Mouse (Mus musculus) small intestine, adult 2 months (tissue): ENCODE measurements around the gene Vps54. TPM values are rescaled to one million over a fixed set of nuclear protein-coding genes. Genes with fewer than 3 reads are reported as not detected.

ENCODE experiments used
- H3K27ac ChIP-seq: fragments of 200-500 bp; 2 replicates; pipeline ENCODE4 v1.5.1; 2012; ENCODE audit warnings: low read depth, low read length, control low read depth, inconsistent platforms; ENCODE audit not compliant: insufficient read depth
- H3K27me3 ChIP-seq: fragments of 200-500 bp; 2 replicates; pipeline ENCODE4 v1.6.1; 2012; ENCODE audit warnings: mild to moderate bottlenecking, moderate library complexity, low read length, inconsistent platforms; ENCODE audit not compliant: control insufficient read depth, insufficient read depth
- H3K36me3 ChIP-seq: fragments of 200-500 bp; 2 replicates; pipeline ENCODE4 v1.6.1; 2012; ENCODE audit warnings: mild to moderate bottlenecking, low read length, control low read depth, inconsistent platforms; ENCODE audit not compliant: control insufficient read depth, insufficient read depth
- H3K4me1 ChIP-seq: fragments of 200-500 bp; 2 replicates; pipeline ENCODE4 v1.6.1; 2012; ENCODE audit warnings: low read length, inconsistent platforms, mixed read lengths; ENCODE audit not compliant: control insufficient read depth, insufficient read depth, insufficient read length
- H3K4me3 ChIP-seq: fragments of 200-500 bp; 2 replicates; pipeline ENCODE4 v1.5.1; 2012; ENCODE audit warnings: low read depth, mild to moderate bottlenecking, control low read depth, inconsistent platforms, low read length, moderate library complexity
- CTCF ChIP-seq: fragments of 200-500 bp; IDR thresholded peaks from 2 replicates; pipeline ENCODE4 v1.5.1; 2012; ENCODE audit warnings: low read depth, mild to moderate bottlenecking, control low read depth, inconsistent platforms, low read length, moderate library complexity, mixed read lengths; ENCODE audit not compliant: insufficient replicate concordance, insufficient read length; ENCODE audit errors: extremely low read depth
- POLR2A ChIP-seq: fragments of 200-500 bp; IDR thresholded peaks from 2 replicates; pipeline ENCODE4 v1.6.1; 2012; ENCODE audit warnings: low read depth, mild to moderate bottlenecking, control low read depth, inconsistent platforms, low read length, moderate library complexity
- WGBS: fragments of 180-500 bp; shearing (Covaris S2); methylation state at CpG from one replicate; pipeline ENCODE4 v1.1.7; 2018; 5-methylcytosine and 5-hydroxymethylcytosine counted together
- polyA plus RNA-seq: library from polyadenylated mRNA; depleted of rRNA; stranded (reverse); fragments of >200 nt; gene quantifications from 2 replicates; pipeline ENCODE4 v1.2.3, GENCODE M21; 2012

Gene Vps54
- polyA plus RNA-seq, 1 experiment, result 9.8 TPM

- Histone ChIP-seq H3K4me3 (no peak overlapping the region), H3K27me3 (no peaks in the 10 kb centered on the region), H3K36me3 (peaks cover 35% of the 10 kb centered on the region), H3K4me1 (no peaks in the 10 kb centered on the region), H3K27ac (no peak overlapping the region)
- 86% methylated on average over 3 of the region's 3 CpGs for WGBS
- no peak for TF ChIP-seq CTCF
- no peak for TF ChIP-seq POLR2A
Measured at GRCm38 (mm10) chr11:21322349-21322748, 83.3 kb downstream of the Vps54 start.

GRCm38 (mm10) chr11:21325781-21326180 is 86.7 kb downstream of the Vps54 start:
- Histone ChIP-seq H3K36me3 (peaks cover 51% of the 10 kb centered on the region), H3K4me1 (no peaks in the 10 kb centered on the region), H3K4me3 (no peak overlapping the region), H3K27ac (no peak overlapping the region), H3K27me3 (no peaks in the 10 kb centered on the region)
- WGBS, result 54% methylated on average over 5 of the region's 5 CpGs
- TF ChIP-seq CTCF, result no peak
- no peak for TF ChIP-seq POLR2A

DNA sequence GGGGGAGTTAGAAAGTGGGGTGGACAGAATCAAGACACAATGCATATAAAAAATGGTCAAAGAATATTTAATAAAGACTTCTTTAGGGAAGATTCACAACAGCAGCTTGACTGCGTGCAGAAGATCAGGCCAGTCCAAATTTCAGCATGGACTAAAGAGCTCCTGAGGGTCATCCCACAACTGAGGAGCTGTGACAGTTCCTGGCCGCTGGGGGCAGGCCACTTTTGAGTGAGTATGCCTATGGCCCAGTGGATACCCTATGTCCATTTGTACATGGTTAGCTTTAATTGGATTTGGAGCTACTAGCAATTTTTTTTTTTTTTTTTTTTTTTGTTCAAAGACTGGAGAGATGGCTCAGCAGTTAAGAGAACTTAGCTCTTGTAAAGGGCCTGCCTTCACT is 87.7 kb downstream of the Vps54 start:
- 77% methylated on average over 2 of the region's 2 CpGs for WGBS
- no peaks in the 10 kb centered on the region for H3K4me1 ChIP-seq

DNA sequence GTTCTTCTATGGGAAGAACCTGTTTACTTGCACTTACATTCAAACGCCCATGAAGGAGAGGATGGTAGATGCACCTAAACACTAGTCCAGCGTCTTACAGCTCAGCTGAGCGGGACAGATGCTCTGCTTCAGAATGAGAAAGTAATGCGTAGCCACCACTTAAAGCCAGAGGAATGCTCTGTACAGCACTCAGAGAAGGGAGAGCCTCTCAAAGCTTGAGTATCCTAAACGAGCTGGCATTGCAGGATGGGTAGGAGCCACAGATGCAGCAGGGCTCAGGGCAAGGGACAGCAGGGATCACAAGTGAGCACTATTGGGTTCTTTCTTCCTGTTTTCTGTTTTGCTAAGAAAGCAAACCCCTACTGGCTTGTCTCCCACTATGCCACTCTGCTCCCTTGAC is 88.4 kb downstream of the Vps54 start:
- Histone ChIP-seq H3K4me3 (no peak overlapping the region), H3K36me3 (peaks cover 50% of the 10 kb centered on the region), H3K27me3 (no peaks in the 10 kb centered on the region), H3K4me1 (no peaks in the 10 kb centered on the region), H3K27ac (no peak overlapping the region)
- TF ChIP-seq CTCF (no peak), POLR2A (no peak)
- WGBS, result 95% methylated on average over 5 of the region's 5 CpGs

More for the DNA sequence above, 87.7 kb downstream of the Vps54 start:
- Histone ChIP-seq H3K36me3 (peaks cover 53% of the 10 kb centered on the region), H3K4me3 (no peak overlapping the region), H3K27me3 (no peaks in the 10 kb centered on the region), H3K27ac (no peak overlapping the region)
- TF ChIP-seq CTCF (no peak), POLR2A (no peak)

DNA sequence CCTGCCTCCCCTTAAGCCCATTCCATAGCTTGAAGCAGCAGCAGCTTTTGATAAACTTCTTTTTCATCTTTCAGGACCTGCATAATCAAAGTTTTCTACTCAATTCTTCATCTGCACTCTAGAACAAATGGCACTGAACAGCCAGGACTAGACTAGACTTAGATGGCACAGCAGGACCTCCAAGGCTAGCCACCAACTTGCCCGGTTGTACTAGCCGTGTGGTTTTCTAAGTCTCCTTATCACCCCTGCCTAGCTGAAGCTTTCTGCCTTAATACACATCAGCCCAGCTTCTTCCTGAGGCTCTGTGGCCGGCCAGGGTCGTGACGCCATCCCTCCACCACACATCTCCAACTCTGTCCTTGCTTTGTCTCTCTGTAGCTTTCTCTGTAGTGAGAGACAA is 89.1 kb downstream of the Vps54 start:
- Histone ChIP-seq H3K4me3 (no peak overlapping the region), H3K36me3 (peaks cover 52% of the 10 kb centered on the region), H3K4me1 (no peaks in the 10 kb centered on the region), H3K27ac (no peak overlapping the region), H3K27me3 (no peaks in the 10 kb centered on the region)
- no peak for TF ChIP-seq CTCF
- TF ChIP-seq POLR2A, result no peak
- WGBS, result 87% methylated on average over 5 of the region's 5 CpGs

GRCm38 (mm10) chr11:21332639-21333295 is 93.7 kb downstream of the Vps54 start:
- 84% methylated on average over 5 of the region's 5 CpGs for WGBS
- TF ChIP-seq CTCF, result no peak
- no peak for TF ChIP-seq POLR2A
- peaks cover 36% of the 10 kb centered on the region for H3K36me3 ChIP-seq

DNA sequence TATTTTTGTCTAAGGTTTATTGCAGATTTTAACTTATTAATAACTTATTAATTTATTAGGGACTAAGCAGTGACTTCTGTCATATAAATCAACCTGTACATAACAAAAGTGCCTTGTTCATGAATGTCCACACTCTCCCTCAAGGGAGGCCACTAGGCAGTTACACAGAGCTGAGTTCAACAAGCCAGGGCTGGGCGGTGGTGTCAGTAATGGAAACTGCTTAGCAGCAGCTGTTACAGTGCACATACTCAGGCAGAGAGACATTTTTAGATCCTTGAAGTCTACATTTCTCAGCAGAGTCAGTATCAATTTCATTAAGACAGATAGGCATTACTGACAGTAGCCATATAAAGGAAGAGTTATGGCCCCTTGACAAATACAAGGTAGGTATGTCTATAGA is 98.8 kb downstream of the Vps54 start:
- TF ChIP-seq CTCF (no peak), POLR2A (no peak)
- Histone ChIP-seq H3K27ac (no peak overlapping the region), H3K36me3 (peaks cover 9% of the 10 kb centered on the region; the same call in 1 of the 2 replicates), H3K4me3 (no peak overlapping the region), H3K27me3 (no peaks in the 10 kb centered on the region), H3K4me1 (no peaks in the 10 kb centered on the region)
- 82% methylated on average over 1 of the region's 1 CpGs for WGBS

More at GRCm38 (mm10) chr11:21332639-21333295, 93.7 kb downstream of the Vps54 start:
- Histone ChIP-seq H3K27ac (peak overlapping the region; percentile 23; the same call in 1 of the 2 replicates), H3K4me1 (no peaks in the 10 kb centered on the region), H3K4me3 (no peak overlapping the region), H3K27me3 (no peaks in the 10 kb centered on the region)

DNA sequence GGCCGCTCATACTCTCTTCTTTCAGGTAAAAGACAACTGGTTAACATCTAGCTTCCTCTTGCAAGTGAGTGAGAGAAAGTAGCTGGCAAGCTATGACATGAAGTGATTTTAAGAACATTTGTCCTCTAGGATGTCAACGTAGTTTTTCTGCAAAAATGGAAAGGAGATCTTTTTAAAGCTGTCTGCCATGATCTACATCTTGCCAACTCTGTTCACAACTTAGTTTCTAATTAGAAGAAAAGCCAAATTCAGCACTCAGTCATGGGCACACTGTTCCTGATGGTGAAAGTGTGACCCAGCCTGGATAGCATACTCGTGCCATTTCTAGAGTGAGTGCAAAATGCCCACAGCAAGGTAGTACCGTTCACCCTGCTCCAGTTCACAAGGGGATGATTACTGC is 100.0 kb downstream of the Vps54 start:
- Histone ChIP-seq H3K27ac (no peak overlapping the region), H3K36me3 (peaks cover 11% of the 10 kb centered on the region; the same call in 1 of the 2 replicates), H3K4me1 (no peaks in the 10 kb centered on the region), H3K27me3 (no peaks in the 10 kb centered on the region), H3K4me3 (no peak overlapping the region)
- no peak for TF ChIP-seq CTCF
- WGBS, result 87% methylated on average over 4 of the region's 4 CpGs
